Mouse (Mus musculus) midbrain, embryonic 15.5 days (tissue): ENCODE measurements at regions not wholly inside any gene's neighbourhood (a gene's known extent, or its start where the extent isn't known, plus 50 kb on each side); places are given as distances from the start of the nearest gene placed in this dataset.
A peak's percentile ranks its signal among the peaks of the same experiment; 100 is the strongest.

ENCODE experiments used
- ATAC-seq: fragments of 200-750 bp; cut with Nextera tagmentation; replicated peaks from 2 replicates; pipeline ENCODE4 v1.8.0; 2017; ENCODE audit warnings: moderate TSS enrichment
- H3K27ac ChIP-seq: fragments of 300-500 bp; sonication (generic); 2 replicates; pipeline ENCODE4 v1.5.1; 2015; ENCODE audit warnings: mild to moderate bottlenecking, inconsistent platforms
- H3K27me3 ChIP-seq: fragments of 300-500 bp; sonication (generic); replicated peaks from 2 replicates; pipeline ENCODE4 v1.6.1; 2015; ENCODE audit warnings: inconsistent platforms
- H3K36me3 ChIP-seq: fragments of 300-500 bp; sonication (generic); replicated peaks from 2 replicates; pipeline ENCODE4 v1.6.1; 2015; ENCODE audit warnings: inconsistent platforms
- H3K4me1 ChIP-seq: fragments of 300-500 bp; sonication (generic); 2 replicates; pipeline ENCODE4 v1.6.1; 2015; ENCODE audit warnings: inconsistent platforms
- H3K4me2 ChIP-seq: fragments of 300-500 bp; sonication (generic); 2 replicates; pipeline ENCODE4 v1.6.1; 2015; ENCODE audit warnings: inconsistent platforms, mild to moderate bottlenecking, moderate library complexity
- H3K4me3 ChIP-seq: fragments of 300-500 bp; sonication (generic); 2 replicates; pipeline ENCODE4 v1.5.1; 2015; ENCODE audit warnings: mild to moderate bottlenecking, inconsistent platforms
- H3K9ac ChIP-seq: fragments of 300-500 bp; sonication (generic); 2 replicates; pipeline ENCODE4 v1.6.1; 2015; ENCODE audit warnings: mild to moderate bottlenecking, inconsistent platforms
- H3K9me3 ChIP-seq: fragments of 300-500 bp; sonication (generic); 2 replicates; pipeline ENCODE4 v1.6.1; 2016; ENCODE audit warnings: inconsistent platforms
- WGBS: fragments of 180-500 bp; shearing (Covaris S2); methylation state at CpG from one replicate; pipeline ENCODE4 v1.1.7; 2015; ENCODE audit warnings: mixed read lengths; 5-methylcytosine and 5-hydroxymethylcytosine counted together

GRCm38 (mm10) chr13:80611937-80612336 lies 271.2 kb upstream of the Arrdc3 start:
- 0 out of 2 replicates have a peak, but pooled peaks cover 4% of the 10 kb centered on the region for H3K4me1 ChIP-seq
- H3K9ac ChIP-seq, result no peak overlapping the region
- H3K36me3 ChIP-seq, result no peaks in the 10 kb centered on the region
- ATAC-seq, result no peak
- H3K27me3 ChIP-seq, result no peaks in the 10 kb centered on the region
- no peak overlapping the region for H3K27ac ChIP-seq
- 78% methylated on average over 11 of the region's 11 CpGs for WGBS
- no peaks in the 10 kb centered on the region for H3K9me3 ChIP-seq
- no peak overlapping the region for H3K4me2 ChIP-seq
- no peak overlapping the region for H3K4me3 ChIP-seq

DNA sequence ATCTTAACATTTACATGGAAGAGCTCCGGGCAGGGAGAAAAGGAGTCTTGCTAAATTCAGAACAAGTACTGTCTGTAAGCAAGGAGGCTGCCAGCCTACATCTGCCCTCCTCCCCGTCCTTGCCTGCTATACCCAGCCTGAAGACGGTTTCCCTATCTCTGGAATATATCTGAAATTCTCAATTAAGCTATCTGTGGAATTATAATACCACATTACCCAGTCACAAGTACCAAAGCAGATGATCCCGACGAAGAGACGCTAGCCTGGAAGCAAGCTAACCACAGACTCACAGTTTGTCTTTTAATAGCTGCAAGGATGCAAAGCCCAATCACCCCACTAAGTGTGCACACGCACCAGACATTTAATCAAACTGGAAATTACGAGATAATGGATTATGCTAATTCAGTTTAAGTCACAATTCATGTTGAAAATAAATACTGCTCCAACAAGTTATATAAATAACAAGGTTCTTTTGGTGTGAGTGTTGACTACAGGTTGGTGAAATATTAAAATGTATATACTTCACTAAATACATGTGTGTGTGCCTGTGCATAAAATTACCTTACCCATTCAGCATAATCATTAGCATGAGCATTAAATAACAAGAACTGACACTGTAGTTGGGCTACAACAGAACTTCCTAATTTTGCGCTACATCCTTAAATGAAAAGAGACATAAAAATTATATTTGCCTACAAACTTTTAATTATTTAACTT lies 269.9 kb upstream of the Arrdc3 start:
- Histone ChIP-seq H3K27ac (no peak overlapping the region), H3K4me2 (0 out of 2 replicates have a peak overlapping the region, but pooled peaks have one; percentile 13)
- peak; percentile 70 for ATAC-seq

GRCm38 (mm10) chr13:80613884-80614247 lies 269.3 kb upstream of the Arrdc3 start:
- Histone ChIP-seq H3K4me3 (no peak overlapping the region), H3K27me3 (no peaks in the 10 kb centered on the region), H3K4me1 (0 out of 2 replicates have a peak, but pooled peaks cover 4% of the 10 kb centered on the region), H3K4me2 (no peak overlapping the region), H3K9ac (no peak overlapping the region), H3K36me3 (no peaks in the 10 kb centered on the region), H3K9me3 (no peaks in the 10 kb centered on the region), H3K27ac (peak overlapping the region; percentile 42; the same call in 1 of the 2 replicates)
- peak; percentile 71 for ATAC-seq
- WGBS, result 34% methylated on average over 1 of the region's 1 CpGs

More for the DNA sequence above, 269.9 kb upstream of the Arrdc3 start:
- H3K27me3 ChIP-seq, result no peaks in the 10 kb centered on the region
- H3K9ac ChIP-seq, result no peak overlapping the region
- H3K36me3 ChIP-seq, result no peaks in the 10 kb centered on the region
- no peaks in the 10 kb centered on the region for H3K9me3 ChIP-seq
- 0 out of 2 replicates have a peak, but pooled peaks cover 4% of the 10 kb centered on the region for H3K4me1 ChIP-seq
- no peak overlapping the region for H3K4me3 ChIP-seq
- 53% methylated on average over 9 of the region's 9 CpGs for WGBS

- no peaks in the 10 kb centered on the region for H3K9me3 ChIP-seq
- peak; percentile 69; the same call in 1 of the 2 replicates for ATAC-seq
- H3K4me2 ChIP-seq, result no peak overlapping the region
- H3K27ac ChIP-seq, result no peak overlapping the region
- no peaks in the 10 kb centered on the region for H3K36me3 ChIP-seq
- no peaks in the 10 kb centered on the region for H3K27me3 ChIP-seq
- WGBS, result 46% methylated on average over 5 of the region's 5 CpGs
- no peak overlapping the region for H3K4me3 ChIP-seq
- 0 out of 2 replicates have a peak, but pooled peaks cover 4% of the 10 kb centered on the region for H3K4me1 ChIP-seq
- no peak overlapping the region for H3K9ac ChIP-seq
These were observed 268.2 kb upstream of the Arrdc3 start for GRCm38 (mm10) chr13:80614971-80615370.

- Histone ChIP-seq H3K4me1 (no peaks in the 10 kb centered on the region), H3K4me2 (no peak overlapping the region), H3K27ac (no peak overlapping the region), H3K4me3 (no peak overlapping the region), H3K36me3 (no peaks in the 10 kb centered on the region), H3K9me3 (no peaks in the 10 kb centered on the region), H3K9ac (no peak overlapping the region), H3K27me3 (0 out of 2 replicates have a peak, but pooled peaks cover 4% of the 10 kb centered on the region)
- peak; percentile 91 for ATAC-seq
- 3% methylated on average over 2 of the region's 2 CpGs for WGBS
These were observed 260.2 kb upstream of the Arrdc3 start for GRCm38 (mm10) chr13:80623005-80623404.

GRCm38 (mm10) chr13:80641334-80641733 lies 241.8 kb upstream of the Arrdc3 start:
- Histone ChIP-seq H3K4me1 (no peaks in the 10 kb centered on the region), H3K4me3 (no peak overlapping the region), H3K9ac (no peak overlapping the region), H3K27me3 (no peaks in the 10 kb centered on the region), H3K4me2 (no peak overlapping the region), H3K9me3 (no peaks in the 10 kb centered on the region), H3K27ac (no peak overlapping the region), H3K36me3 (no peaks in the 10 kb centered on the region)
- ATAC-seq, result no peak
- 68% methylated on average over 2 of the region's 2 CpGs for WGBS

- WGBS, result 15% methylated on average over 4 of the region's 4 CpGs
These were observed 235.6 kb upstream of the Arrdc3 start for GRCm38 (mm10) chr13:80647578-80647977.

GRCm38 (mm10) chr13:80652967-80653539 lies 230.1 kb upstream of the Arrdc3 start:
- Histone ChIP-seq H3K4me1 (no peaks in the 10 kb centered on the region), H3K9me3 (no peaks in the 10 kb centered on the region), H3K4me2 (no peak overlapping the region), H3K4me3 (no peak overlapping the region), H3K36me3 (no peaks in the 10 kb centered on the region), H3K27me3 (no peaks in the 10 kb centered on the region), H3K27ac (no peak overlapping the region), H3K9ac (no peak overlapping the region)
- 64% methylated on average over 8 of the region's 8 CpGs for WGBS
- ATAC-seq, result peak; percentile 60; the same call in 1 of the 2 replicates

More at GRCm38 (mm10) chr13:80647578-80647977, 235.6 kb upstream of the Arrdc3 start:
- Histone ChIP-seq H3K27ac (no peak overlapping the region), H3K9me3 (no peaks in the 10 kb centered on the region), H3K27me3 (no peaks in the 10 kb centered on the region), H3K4me1 (no peaks in the 10 kb centered on the region), H3K4me3 (no peak overlapping the region), H3K36me3 (no peaks in the 10 kb centered on the region), H3K4me2 (no peak overlapping the region), H3K9ac (no peak overlapping the region)
- ATAC-seq, result no peak

DNA sequence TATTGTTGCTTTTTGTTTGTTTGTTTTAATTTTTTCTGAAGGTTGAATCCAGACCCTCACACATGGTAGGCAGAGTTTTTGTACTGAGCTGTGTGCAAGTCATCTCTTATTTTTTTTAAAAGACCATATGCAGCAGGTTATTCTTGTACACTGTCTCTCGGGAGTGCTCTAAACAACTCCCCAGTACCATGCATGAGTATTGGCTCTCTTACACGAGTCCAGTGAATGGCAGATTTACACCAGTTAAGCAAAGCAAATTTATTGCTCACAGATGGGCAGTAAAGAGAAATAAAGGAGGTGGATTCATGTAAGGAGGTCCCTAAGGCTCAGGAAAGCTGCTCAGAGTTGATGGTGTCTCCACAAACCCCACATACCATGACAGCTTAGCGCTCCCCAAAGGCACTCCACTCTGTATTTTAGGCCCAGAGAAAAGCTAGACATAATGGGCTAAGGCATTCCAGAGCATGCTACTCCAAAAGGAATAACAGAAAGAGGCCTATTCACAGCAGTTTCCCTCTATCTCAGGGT lies 216.9 kb upstream of the Arrdc3 start:
- H3K4me2 ChIP-seq, result no peak overlapping the region
- no peaks in the 10 kb centered on the region for H3K9me3 ChIP-seq

GRCm38 (mm10) chr13:80689871-80690270 lies 193.3 kb upstream of the Arrdc3 start:
- H3K9ac ChIP-seq, result no peak overlapping the region
- H3K4me3 ChIP-seq, result no peak overlapping the region
- H3K9me3 ChIP-seq, result no peaks in the 10 kb centered on the region
- ATAC-seq, result no peak
- H3K4me1 ChIP-seq, result no peaks in the 10 kb centered on the region
- no peak overlapping the region for H3K4me2 ChIP-seq
- H3K27me3 ChIP-seq, result no peaks in the 10 kb centered on the region
- H3K27ac ChIP-seq, result no peak overlapping the region
- H3K36me3 ChIP-seq, result no peaks in the 10 kb centered on the region

More for the DNA sequence above, 216.9 kb upstream of the Arrdc3 start:
- ATAC-seq, result no peak
- no peaks in the 10 kb centered on the region for H3K27me3 ChIP-seq
- H3K9ac ChIP-seq, result no peak overlapping the region
- H3K27ac ChIP-seq, result no peak overlapping the region
- H3K4me1 ChIP-seq, result no peaks in the 10 kb centered on the region
- WGBS, result 72% methylated on average over 3 of the region's 3 CpGs
- no peaks in the 10 kb centered on the region for H3K36me3 ChIP-seq
- no peak overlapping the region for H3K4me3 ChIP-seq

GRCm38 (mm10) chr13:80690654-80691386 lies 192.4 kb upstream of the Arrdc3 start:
- Histone ChIP-seq H3K4me2 (no peak overlapping the region), H3K4me3 (no peak overlapping the region), H3K9me3 (no peaks in the 10 kb centered on the region), H3K27me3 (no peaks in the 10 kb centered on the region), H3K9ac (no peak overlapping the region), H3K27ac (no peak overlapping the region), H3K36me3 (no peaks in the 10 kb centered on the region), H3K4me1 (no peaks in the 10 kb centered on the region)
- 82% methylated on average over 4 of the region's 4 CpGs for WGBS
- no peak for ATAC-seq

GRCm38 (mm10) chr13:80695549-80696150 lies 187.5 kb upstream of the Arrdc3 start:
- Histone ChIP-seq H3K4me3 (no peak overlapping the region), H3K9me3 (no peaks in the 10 kb centered on the region), H3K27me3 (no peaks in the 10 kb centered on the region), H3K4me1 (no peaks in the 10 kb centered on the region), H3K4me2 (no peak overlapping the region), H3K36me3 (no peaks in the 10 kb centered on the region), H3K9ac (no peak overlapping the region), H3K27ac (no peak overlapping the region)
- no peak for ATAC-seq
- 60% methylated on average over 1 of the region's 1 CpGs for WGBS
